Mouse (Mus musculus): ENCODE measurements around the gene Gm49325.

Gm49325 gene

DNA sequence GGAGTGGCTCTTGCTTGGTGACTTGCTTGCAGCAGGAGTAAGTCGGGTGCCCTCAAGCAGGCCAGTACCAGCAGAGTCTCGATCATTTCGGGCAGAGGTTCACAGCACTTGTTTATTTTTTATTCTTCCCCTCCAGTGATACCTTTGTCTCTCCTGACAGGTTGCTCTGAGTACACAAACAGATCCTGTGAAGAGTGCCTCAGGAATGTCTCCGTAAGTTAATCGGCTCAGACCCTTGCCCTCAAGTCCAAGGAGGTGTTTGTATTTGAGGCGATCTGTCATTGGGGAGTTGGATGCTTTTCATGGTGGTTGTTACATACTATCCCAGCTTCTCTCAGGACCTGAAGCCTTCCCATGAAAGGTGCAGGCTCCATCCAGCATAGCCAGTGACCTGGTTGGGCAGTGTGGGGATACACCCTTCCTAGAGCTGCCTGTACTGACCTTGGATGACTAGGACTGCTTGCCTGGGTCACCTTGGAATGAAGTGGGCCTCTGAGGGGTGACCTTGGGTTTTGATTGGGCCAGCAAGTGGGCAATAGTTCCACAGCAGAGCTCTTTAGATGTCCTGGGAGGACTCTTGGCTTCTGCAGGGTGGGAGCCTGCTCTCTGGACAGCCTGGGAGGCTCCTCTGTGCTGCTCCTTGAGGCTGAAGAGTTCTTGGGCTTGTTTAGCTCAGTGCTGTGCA lies 18.8 kb upstream of the Gm49325 start:
- in situ Hi-C loops (cut with MboI; ENCODE audit: low pct_unique_long_range_greater_than_20kb in 1 of 2, low sequenced_read_pairs in 2 of 2, unreplicated experiment in 1 of 2): no loop called here

DNA sequence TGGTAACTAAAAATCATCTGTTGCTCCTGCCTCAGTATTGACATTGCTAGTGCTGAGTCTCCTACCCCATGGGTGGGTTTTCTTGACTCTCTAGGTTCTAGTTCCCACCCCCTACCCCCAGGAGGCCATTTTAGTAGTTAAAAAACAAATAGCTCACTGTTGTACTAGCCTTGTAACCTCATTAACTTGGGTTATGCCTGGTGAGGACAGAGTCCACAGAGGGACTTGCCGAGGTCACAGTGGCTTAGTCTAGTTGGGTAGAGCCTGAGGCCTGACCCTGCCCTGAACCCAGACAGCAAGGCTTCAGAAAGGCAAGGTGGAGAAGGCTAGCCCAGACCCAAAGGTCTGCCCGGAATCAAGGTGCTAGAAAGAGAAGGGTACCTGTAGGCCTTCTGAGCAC lies 18.0 kb upstream of the Gm49325 start:
- in situ Hi-C loops (cut with MboI; ENCODE audit: low pct_unique_long_range_greater_than_20kb in 1 of 2, low sequenced_read_pairs in 2 of 2, unreplicated experiment in 1 of 2): no loop called here

DNA sequence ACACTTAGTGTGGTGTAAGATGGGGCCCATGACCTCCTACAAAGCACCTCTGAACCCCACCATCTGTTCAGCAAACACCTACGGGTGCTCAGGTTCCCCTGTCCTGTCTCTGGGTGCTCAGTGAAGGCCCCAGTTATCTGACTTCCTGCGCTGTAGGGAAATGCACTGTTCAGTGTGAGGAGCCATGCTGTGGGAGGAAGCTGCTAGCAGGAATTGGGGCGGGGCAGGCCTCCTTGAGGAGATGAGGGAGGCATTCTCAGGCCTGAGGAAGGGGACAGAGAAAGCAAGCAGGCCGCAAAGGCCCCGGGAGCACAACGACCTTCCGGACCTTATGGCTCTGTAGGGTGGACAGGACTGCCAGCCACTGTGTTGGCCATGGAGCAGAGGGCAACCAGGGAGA lies 16.9 kb upstream of the Gm49325 start:
- in situ Hi-C loops (cut with MboI; ENCODE audit: low pct_unique_long_range_greater_than_20kb in 1 of 2, low sequenced_read_pairs in 2 of 2, unreplicated experiment in 1 of 2): no loop called here

DNA sequence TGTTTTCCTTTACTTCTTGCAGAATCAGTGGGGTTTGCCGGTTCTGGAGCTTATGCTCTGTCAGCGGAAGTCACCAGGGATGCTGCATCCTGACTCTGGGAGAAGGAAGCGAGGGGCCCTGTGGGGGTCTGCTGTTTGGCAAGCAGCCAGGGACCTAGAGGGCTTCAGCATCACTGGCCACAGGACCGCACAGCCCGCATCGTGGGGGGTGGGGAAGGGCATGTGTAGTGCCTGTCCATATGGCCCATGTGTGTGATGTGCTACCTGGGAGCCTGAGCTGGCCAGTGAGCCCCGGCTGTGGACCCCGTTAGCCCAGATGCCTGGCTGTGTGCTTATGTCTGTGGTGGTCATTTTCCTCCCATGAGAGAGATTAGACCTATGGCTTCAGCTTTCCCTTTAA lies 16.2 kb upstream of the Gm49325 start:
- in situ Hi-C loops (cut with MboI; ENCODE audit: low pct_unique_long_range_greater_than_20kb in 1 of 2, low sequenced_read_pairs in 2 of 2, unreplicated experiment in 1 of 2): no loop called here

DNA sequence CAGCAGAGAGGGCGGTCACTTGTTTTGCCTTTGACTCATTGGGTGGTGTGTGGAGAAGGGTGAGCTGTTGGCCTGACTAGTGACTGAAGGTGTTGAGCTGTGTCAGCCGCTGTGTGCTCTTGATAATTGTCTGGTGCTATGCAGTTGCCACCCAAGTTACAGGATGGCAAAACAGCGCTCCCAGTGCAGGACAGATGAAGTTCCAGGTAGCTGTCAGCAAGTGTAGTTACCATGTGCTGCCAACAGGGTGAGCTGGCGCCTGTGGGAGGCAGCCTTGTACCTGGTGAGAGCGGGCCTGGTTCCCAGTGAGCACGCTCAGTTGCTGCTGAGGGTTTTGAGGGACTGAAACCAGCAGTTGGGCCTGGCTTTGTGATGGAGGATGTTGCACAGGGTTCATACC lies 15.2 kb upstream of the Gm49325 start:
- in situ Hi-C loops (cut with MboI; ENCODE audit: low pct_unique_long_range_greater_than_20kb in 1 of 2, low sequenced_read_pairs in 2 of 2, unreplicated experiment in 1 of 2): no loop called here

DNA sequence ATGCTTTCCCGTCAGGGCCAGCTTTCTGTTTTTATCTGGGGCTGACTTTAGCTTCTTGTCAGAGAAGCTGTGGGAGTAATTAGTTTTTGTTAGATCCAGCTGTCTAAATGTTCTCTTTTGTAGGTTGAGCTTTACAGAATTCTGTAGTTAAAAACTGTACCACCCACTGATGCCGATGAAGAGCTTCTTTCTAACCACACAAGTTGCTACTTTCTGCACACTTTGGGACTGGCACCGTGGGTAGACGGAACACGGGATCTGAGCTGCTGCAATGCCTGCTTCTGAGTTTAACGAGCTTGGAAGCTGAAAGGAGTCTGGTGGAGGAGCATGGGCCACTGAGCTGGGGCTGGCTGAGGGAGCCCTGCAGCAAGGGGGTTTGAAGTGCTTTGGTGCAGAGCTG lies 14.5 kb upstream of the Gm49325 start:
- in situ Hi-C loops (cut with MboI; ENCODE audit: low pct_unique_long_range_greater_than_20kb in 1 of 2, low sequenced_read_pairs in 2 of 2, unreplicated experiment in 1 of 2): no loop called here

DNA sequence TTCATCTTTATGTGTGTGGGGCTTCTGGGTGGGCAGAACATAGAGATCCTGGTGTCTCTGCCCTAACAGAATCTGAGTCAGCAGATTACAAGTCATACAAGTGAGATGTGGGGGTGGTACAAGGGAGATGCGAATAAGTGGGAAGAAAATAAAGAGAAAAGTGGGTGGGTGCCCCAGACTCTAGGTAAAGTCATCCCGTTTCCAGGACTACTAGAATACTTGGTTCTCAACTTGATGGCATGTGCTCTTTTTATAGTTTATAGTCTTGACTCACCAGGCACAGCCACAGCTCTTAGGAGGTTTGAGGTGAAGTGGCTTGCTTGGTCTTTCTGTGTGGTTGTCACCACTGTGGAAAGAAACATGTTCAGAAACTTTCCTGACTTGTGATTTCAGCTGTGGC lies 9.9 kb upstream of the Gm49325 start:
- in situ Hi-C loops (cut with MboI; ENCODE audit: low pct_unique_long_range_greater_than_20kb in 1 of 2, low sequenced_read_pairs in 2 of 2, unreplicated experiment in 1 of 2): no loop called here

DNA sequence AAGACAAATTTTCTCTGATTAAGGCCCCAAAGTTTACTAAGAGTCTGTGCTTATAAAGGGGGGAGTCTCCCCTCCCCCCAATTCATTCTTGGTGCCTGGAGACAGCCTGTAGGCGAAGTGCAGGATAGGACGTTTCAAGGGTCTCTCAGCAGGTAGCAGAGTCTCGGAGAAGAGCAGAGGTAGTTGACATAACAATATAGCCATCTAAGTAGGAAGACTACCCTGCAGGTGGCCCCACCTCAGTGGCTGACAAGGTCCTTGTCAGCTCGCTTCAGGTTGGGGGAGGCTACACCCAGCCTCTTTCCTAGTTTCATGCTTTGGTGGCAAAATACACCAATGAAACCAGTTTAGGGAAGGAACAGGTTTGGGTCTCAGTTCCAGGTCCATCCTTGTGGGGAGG lies 3.0 kb upstream of the Gm49325 start:
- in situ Hi-C loops (cut with MboI; ENCODE audit: low pct_unique_long_range_greater_than_20kb in 1 of 2, low sequenced_read_pairs in 2 of 2, unreplicated experiment in 1 of 2): no loop called here

GRCm38 (mm10) chr10:77604111-77604510 lies 1.9 kb upstream of the Gm49325 start:
- in situ Hi-C loops (cut with MboI; ENCODE audit: low pct_unique_long_range_greater_than_20kb in 1 of 2, low sequenced_read_pairs in 2 of 2, unreplicated experiment in 1 of 2): no loop called here

GRCm38 (mm10) chr10:77604958-77605357 lies 1.0 kb upstream of the Gm49325 start:
- in situ Hi-C loops (cut with MboI; ENCODE audit: low pct_unique_long_range_greater_than_20kb in 1 of 2, low sequenced_read_pairs in 2 of 2, unreplicated experiment in 1 of 2): no loop called here

DNA sequence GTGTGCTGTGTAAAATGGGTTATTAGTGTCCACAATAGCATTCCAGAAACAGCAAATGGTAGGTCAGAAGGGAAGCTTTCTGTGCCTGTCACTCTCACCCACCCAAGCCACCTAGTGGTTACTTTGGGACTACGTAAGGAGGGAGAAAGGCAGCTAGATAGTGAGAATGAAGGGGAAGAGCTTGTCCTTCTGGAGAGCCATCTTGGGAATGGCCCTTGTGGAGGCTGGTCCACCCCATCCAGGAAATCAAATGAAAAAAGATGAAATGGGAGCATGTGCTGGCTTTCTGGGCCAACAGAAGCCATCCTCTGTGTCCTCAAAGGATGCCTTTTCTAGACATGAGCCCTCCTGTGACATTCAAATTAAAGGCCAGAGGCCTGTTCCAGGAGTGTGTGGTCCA lies 629 bp upstream of the Gm49325 start:
- in situ Hi-C loops (cut with MboI; ENCODE audit: low pct_unique_long_range_greater_than_20kb in 1 of 2, low sequenced_read_pairs in 2 of 2, unreplicated experiment in 1 of 2): no loop called here

GRCm38 (mm10) chr10:77606855-77607254 lies 858 bp downstream of the Gm49325 start:
- in situ Hi-C loops (cut with MboI; ENCODE audit: low pct_unique_long_range_greater_than_20kb in 1 of 2, low sequenced_read_pairs in 2 of 2, unreplicated experiment in 1 of 2): no loop called here

GRCm38 (mm10) chr10:77607441-77607840 lies 1.4 kb downstream of the Gm49325 start:
- in situ Hi-C loops (cut with MboI; ENCODE audit: low pct_unique_long_range_greater_than_20kb in 1 of 2, low sequenced_read_pairs in 2 of 2, unreplicated experiment in 1 of 2): no loop called here

DNA sequence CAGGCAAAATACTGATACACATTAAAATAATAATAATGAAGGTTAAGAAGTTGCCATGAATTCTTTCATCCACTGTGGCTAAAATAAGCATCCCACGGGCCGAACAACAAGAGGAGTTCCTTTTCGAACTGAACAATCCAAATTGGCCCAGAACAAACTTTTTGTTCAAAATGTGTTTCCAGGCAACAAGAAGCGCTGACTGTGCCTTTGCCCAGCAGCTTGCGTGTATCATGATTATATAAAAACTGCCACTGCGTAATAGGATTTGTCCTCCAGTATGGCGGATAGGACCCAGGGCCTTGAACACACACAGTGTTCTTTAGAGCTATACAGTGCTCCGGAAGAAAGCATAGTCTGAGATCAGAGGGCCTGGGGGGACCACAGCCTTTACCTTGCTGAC lies 2.6 kb downstream of the Gm49325 start:
- in situ Hi-C loops (cut with MboI; ENCODE audit: low pct_unique_long_range_greater_than_20kb in 1 of 2, low sequenced_read_pairs in 2 of 2, unreplicated experiment in 1 of 2): no loop called here

DNA sequence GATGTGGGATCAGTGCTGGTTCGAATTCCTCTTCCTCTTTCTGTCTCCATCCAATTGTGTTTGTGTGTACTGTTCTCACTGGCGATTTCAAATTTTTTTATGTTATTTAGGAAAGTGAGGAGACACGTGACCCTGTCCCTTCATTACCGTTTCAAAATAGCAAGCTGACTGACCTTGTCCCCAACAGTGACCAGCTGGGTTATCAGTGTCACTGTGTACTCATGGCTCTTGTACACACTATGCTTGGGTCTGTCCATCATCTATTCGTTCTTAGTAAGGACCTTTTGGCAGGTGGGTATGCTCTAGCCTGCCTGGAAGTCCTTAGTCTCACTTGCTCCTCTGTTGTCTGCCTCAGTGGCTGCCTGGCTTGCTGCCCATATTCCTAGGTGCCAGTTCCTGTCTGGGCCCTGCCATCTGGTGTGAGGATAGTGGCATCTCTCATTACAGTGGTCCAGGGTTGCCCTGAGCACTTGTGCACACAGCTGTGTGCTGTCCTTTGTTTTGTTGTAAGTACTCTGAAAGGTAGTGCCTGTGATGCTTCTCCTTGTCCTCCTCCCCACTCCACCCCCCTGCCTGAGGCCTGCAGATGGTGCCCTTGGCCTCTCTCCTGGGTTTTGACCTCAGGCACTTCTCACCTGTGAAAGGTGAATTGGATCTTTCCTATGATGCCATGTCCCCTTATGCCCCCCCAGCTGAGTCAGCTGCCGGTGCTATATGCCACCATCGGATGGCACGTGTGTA lies 4.4 kb downstream of the Gm49325 start:
- in situ Hi-C loops (cut with MboI; ENCODE audit: low pct_unique_long_range_greater_than_20kb in 1 of 2, low sequenced_read_pairs in 2 of 2, unreplicated experiment in 1 of 2): no loop called here

- in situ Hi-C loops (cut with MboI; ENCODE audit: low pct_unique_long_range_greater_than_20kb in 1 of 2, low sequenced_read_pairs in 2 of 2, unreplicated experiment in 1 of 2): no loop called here
These were observed 7.4 kb downstream of the Gm49325 start for GRCm38 (mm10) chr10:77613409-77613808.

DNA sequence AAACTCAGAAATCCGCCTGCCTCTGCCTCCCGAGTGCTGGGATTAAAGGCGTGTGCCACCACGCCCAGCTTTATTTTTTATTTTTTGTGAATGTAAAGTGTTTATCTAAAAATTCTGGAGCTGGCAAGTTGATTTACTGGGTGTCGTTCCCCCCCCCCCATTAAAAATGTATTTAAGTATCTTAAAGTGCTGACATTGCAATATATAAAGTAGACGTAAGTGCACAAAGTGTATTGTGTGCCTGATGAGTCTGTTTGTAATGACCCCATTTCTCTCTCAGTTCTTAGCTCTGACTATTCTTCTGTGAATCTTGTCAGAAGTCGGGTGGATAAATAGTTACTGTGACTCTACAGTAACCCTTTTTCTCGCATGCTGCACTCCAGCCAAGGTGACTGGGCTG lies 9.7 kb downstream of the Gm49325 start:
- in situ Hi-C loops (cut with MboI; ENCODE audit: low pct_unique_long_range_greater_than_20kb in 1 of 2, low sequenced_read_pairs in 2 of 2, unreplicated experiment in 1 of 2): no loop called here

GRCm38 (mm10) chr10:77616166-77616565 lies 10.2 kb downstream of the Gm49325 start:
- in situ Hi-C loops (cut with MboI; ENCODE audit: low pct_unique_long_range_greater_than_20kb in 1 of 2, low sequenced_read_pairs in 2 of 2, unreplicated experiment in 1 of 2): no loop called here

DNA sequence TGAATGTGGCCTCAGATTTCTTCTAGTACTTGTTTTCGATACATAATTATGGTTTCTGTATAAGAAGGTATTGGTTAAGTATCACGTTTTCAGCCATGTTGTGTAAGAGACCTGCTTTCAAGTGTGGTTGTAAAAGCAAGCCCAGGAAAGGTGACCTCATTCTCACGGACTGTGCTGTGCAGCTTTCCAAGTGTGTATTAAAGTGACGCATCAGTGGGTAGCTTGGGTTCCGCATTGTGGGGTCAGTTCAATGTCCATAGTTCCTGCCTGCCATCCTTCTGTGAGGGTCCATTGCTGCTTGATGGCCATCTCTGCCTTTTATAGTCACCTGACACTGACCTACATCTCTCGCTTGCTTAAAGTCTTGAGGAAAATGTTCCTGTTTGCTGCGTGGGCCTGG lies 10.9 kb downstream of the Gm49325 start:
- in situ Hi-C loops (cut with MboI; ENCODE audit: low pct_unique_long_range_greater_than_20kb in 1 of 2, low sequenced_read_pairs in 2 of 2, unreplicated experiment in 1 of 2): no loop called here

DNA sequence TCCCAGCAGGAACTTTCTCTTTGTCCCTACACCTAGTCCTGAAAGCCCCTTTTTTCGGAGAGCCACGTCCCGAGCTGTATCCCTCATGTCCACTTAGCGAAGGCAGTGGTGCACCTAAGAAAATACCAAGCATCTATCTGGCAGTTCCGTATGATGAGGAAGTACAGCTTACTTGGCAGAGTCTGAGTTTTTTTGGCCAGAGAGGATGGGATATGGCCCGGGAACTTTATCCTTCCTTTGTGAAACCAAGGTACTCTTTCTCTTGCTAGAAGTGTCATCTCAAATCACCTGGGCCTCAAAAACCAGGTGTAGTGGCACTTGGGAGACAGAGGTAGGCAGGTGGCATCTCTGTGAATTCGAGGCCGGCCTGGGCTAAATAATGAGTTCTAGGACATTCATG lies 15.5 kb downstream of the Gm49325 start:
- in situ Hi-C loops (cut with MboI; ENCODE audit: low pct_unique_long_range_greater_than_20kb in 1 of 2, low sequenced_read_pairs in 2 of 2, unreplicated experiment in 1 of 2): no loop called here

Measured in mouse embryonic stem cell (cell line).